Mouse (Mus musculus): ENCODE data around the gene Fchsd2.

GRCm38 (mm10) chr7:101061381-101061780 lies 31.3 kb upstream of the Fchsd2 start:
- TF ChIP-seq POLR2A (IDR thresholded peaks at IDR 0.05; ENCODE audit: extremely low read depth, insufficient read depth, low read length): no peak
- peak; percentile 87 for TF ChIP-seq CTCF (IDR thresholded peaks at IDR 0.05; ENCODE audit: low read depth, low read length)
